Mouse (Mus musculus) lung, embryonic 15.5 days (tissue): ENCODE results near the gene Nutm2. TPM values are rescaled to one million over a fixed set of nuclear protein-coding genes. Genes with fewer than 3 reads are reported as not detected.
"Not testable (repeated sequence)": the region's sequence is repeated elsewhere in the genome, so short reads cannot be mapped to it uniquely, and the experiment has no call there.

ENCODE experiments used
- ATAC-seq: fragments of 200-750 bp; cut with Nextera tagmentation; 2 replicates; pipeline ENCODE4 v1.8.0; 2017; ENCODE audit warnings: moderate number of reproducible peaks, borderline replicate concordance; ENCODE audit not compliant: low FRiP score, low TSS enrichment; ENCODE audit errors: extremely low read depth
- H3K27ac ChIP-seq: fragments of 300-500 bp; sonication (generic); 2 replicates; pipeline ENCODE4 v1.5.1; 2015; ENCODE audit warnings: moderate library complexity, mild to moderate bottlenecking, inconsistent platforms
- H3K27me3 ChIP-seq: fragments of 300-500 bp; sonication (generic); 2 replicates; pipeline ENCODE4 v1.6.1; 2015; ENCODE audit warnings: inconsistent platforms
- H3K36me3 ChIP-seq: fragments of 300-500 bp; sonication (generic); 2 replicates; pipeline ENCODE4 v1.6.1; 2015; ENCODE audit warnings: inconsistent platforms
- H3K4me1 ChIP-seq: fragments of 300-500 bp; sonication (generic); 2 replicates; pipeline ENCODE4 v1.6.1; 2015; ENCODE audit warnings: inconsistent platforms
- H3K4me2 ChIP-seq: fragments of 300-500 bp; sonication (generic); 2 replicates; pipeline ENCODE4 v1.6.1; 2015; ENCODE audit warnings: inconsistent platforms, mild to moderate bottlenecking, moderate library complexity
- H3K4me3 ChIP-seq: fragments of 300-500 bp; sonication (generic); 2 replicates; pipeline ENCODE4 v1.5.1; 2015; ENCODE audit warnings: mild to moderate bottlenecking, inconsistent platforms
- H3K9ac ChIP-seq: fragments of 300-500 bp; sonication (generic); 2 replicates; pipeline ENCODE4 v1.6.1; 2015; ENCODE audit warnings: inconsistent platforms
- H3K9me3 ChIP-seq: fragments of 300-500 bp; sonication (generic); 2 replicates; pipeline ENCODE4 v1.6.1; 2016; ENCODE audit warnings: inconsistent platforms
- WGBS: fragments of 180-500 bp; shearing (Covaris S2); methylation state at CpG from one replicate; pipeline ENCODE4 v1.1.7; 2015; 5-methylcytosine and 5-hydroxymethylcytosine counted together
- polyA plus RNA-seq: library from polyadenylated mRNA; unstranded; fragments of >200 nt; fragmentation: Nextera tagmentation; extraction: Ambion mirVana; gene quantifications from 2 replicates; pipeline ENCODE4 v1.2.1, GENCODE M21; 2015

Gene Nutm2
- polyA plus RNA-seq, 1 experiment from 2014 or later: not detected

GRCm38 (mm10) chr13:50464621-50465562 lies 2.2 kb upstream of the Nutm2 start:
- 17% methylated on average over 27 of the region's 27 CpGs for WGBS
- Histone ChIP-seq H3K4me2 (peak overlapping the region; percentile 49), H3K4me3 (peak overlapping the region; percentile 15; the same call in 1 of the 2 replicates), H3K4me1 (no peaks in the 10 kb centered on the region), H3K9ac (no peak overlapping the region), H3K27ac (no peak overlapping the region), H3K36me3 (no peaks in the 10 kb centered on the region), H3K9me3 (no peaks in the 10 kb centered on the region), H3K27me3 (no peaks in the 10 kb centered on the region)
- ATAC-seq: no peak

- not testable (repeated sequence) for H3K27ac ChIP-seq, H3K9ac ChIP-seq, H3K4me1 ChIP-seq, H3K9me3 ChIP-seq, H3K36me3 ChIP-seq, ATAC-seq, H3K27me3 ChIP-seq, H3K4me3 ChIP-seq, H3K4me2 ChIP-seq
Measured at GRCm38 (mm10) chr13:50488510-50488909, 21.4 kb downstream of the Nutm2 start.

- 82% methylated on average over 9 of the region's 9 CpGs for WGBS
- H3K27me3 ChIP-seq, H3K4me1 ChIP-seq, ATAC-seq, H3K9ac ChIP-seq, H3K9me3 ChIP-seq, H3K27ac ChIP-seq, H3K4me3 ChIP-seq, H3K4me2 ChIP-seq, H3K36me3 ChIP-seq: not testable (repeated sequence)
Measured at GRCm38 (mm10) chr13:50510470-50511343, 43.6 kb downstream of the Nutm2 start.

Other genes starting within 250 kb of the Nutm2 start
- gene Gm906, start 217.0 kb upstream of the Nutm2 start, polyA plus RNA-seq: 0.10 and 0.23 TPM in 2 replicates
- 26.0 and 30.3 TPM in 2 replicates for gene Fbxw17, start 49.4 kb upstream of the Nutm2 start, polyA plus RNA-seq
- gene Gm47429, start 23.4 kb upstream of the Nutm2 start, polyA plus RNA-seq: not detected in 2 replicates
- gene Gm904, start 175.9 kb downstream of the Nutm2 start, polyA plus RNA-seq: not detected in 2 replicates
- gene Gm8765, start 231.0 kb downstream of the Nutm2 start, polyA plus RNA-seq: not detected in 2 replicates